Mouse (Mus musculus) G1E (cell line): ENCODE results near the gene Cd24a. TPM values are rescaled to one million over a fixed set of nuclear protein-coding genes. Genes with fewer than 3 reads are reported as not detected.

ENCODE experiments used
- ATAC-seq: 2 replicates; pipeline ENCODE4 v1.8.0; 2016; ENCODE audit warnings: mild to moderate bottlenecking; ENCODE audit not compliant: insufficient number of reproducible peaks, poor library complexity, low FRiP score, severe bottlenecking; ENCODE audit errors: extremely low read depth
- DNase-seq: peaks from one replicate; pipeline ENCODE4 v3.0.0; 2012; ENCODE audit warnings: low spot score
- H3K27me3 ChIP-seq: 2 replicates; pipeline ENCODE4 v1.6.1; 2012; ENCODE audit warnings: mild to moderate bottlenecking, low read length, inconsistent platforms; ENCODE audit not compliant: insufficient read depth
- H3K36me3 ChIP-seq: replicated peaks from 2 replicates; pipeline ENCODE3; 2012; ENCODE audit warnings: mild to moderate bottlenecking, inconsistent platforms
- H3K4me1 ChIP-seq: 2 replicates; pipeline ENCODE4 v1.6.1; 2012; ENCODE audit warnings: low read depth, low read length, inconsistent platforms, mixed read lengths; ENCODE audit not compliant: insufficient read depth
- H3K4me3 ChIP-seq: 2 replicates; pipeline ENCODE4 v1.5.1; 2012; ENCODE audit warnings: low read depth, mild to moderate bottlenecking, inconsistent platforms, low read length, moderate library complexity, mixed read lengths
- H3K9me3 ChIP-seq: replicated peaks from 2 replicates; pipeline ENCODE4 v1.6.1; 2012; ENCODE audit warnings: inconsistent platforms
- CTCF ChIP-seq: IDR thresholded peaks from 2 replicates; pipeline ENCODE4 v1.5.1; 2012; ENCODE audit warnings: low read depth, low read length, inconsistent platforms, mixed read lengths
- GATA1 ChIP-seq: IDR thresholded peaks from 2 replicates; pipeline ENCODE4 v1.6.1; 2012; ENCODE audit warnings: borderline replicate concordance, low read length, inconsistent platforms, mixed read lengths
- GATA2 ChIP-seq: IDR thresholded peaks from 2 replicates; pipeline ENCODE4 v1.6.1; 2012; ENCODE audit warnings: low read depth, low read length, inconsistent platforms, borderline replicate concordance
- POLR2AphosphoS5 ChIP-seq: IDR thresholded peaks from 2 replicates; pipeline ENCODE4 v1.6.1; 2012; ENCODE audit warnings: low read depth, low read length, inconsistent platforms; ENCODE audit not compliant: insufficient replicate concordance
- TAL1 ChIP-seq: conservative IDR thresholded peaks from 2 replicates; pipeline ENCODE4 v1.6.1; 2012; ENCODE audit warnings: low read depth, low read length, inconsistent platforms, mixed read lengths
- polyA plus RNA-seq: library from polyadenylated mRNA; stranded (reverse); fragments of >175 nt; gene quantifications from 2 replicates; pipeline ENCODE4 v1.2.3, GENCODE M21; 2012
- total RNA-seq, 2 experiments: library from RNA; stranded (forward) in 1 of 2; stranded (reverse) in 1 of 2; fragments of 200-1000 nt in 1 of 2; fragments of >200 nt in 1 of 2; fragmentation: Nextera tagmentation in 1 of 2; gene quantifications; 2 replicates each; pipeline ENCODE4 v1.2.3; 2014 to 2017

The Cd24a gene
- total and polyA plus RNA-seq, 3 experiments, result 260 to 1,184 (median 1,162) TPM

GRCm38 (mm10) chr10:43593182-43593581 lies 15.1 kb downstream of the Cd24a start:
- no peaks in the 10 kb centered on the region for H3K36me3 ChIP-seq
- no peak for ATAC-seq

GRCm38 (mm10) chr10:43594187-43594586 lies 16.1 kb downstream of the Cd24a start:
- Histone ChIP-seq H3K27me3 (no peaks in the 10 kb centered on the region), H3K36me3 (no peaks in the 10 kb centered on the region), H3K4me3 (no peak overlapping the region), H3K4me1 (peaks cover 40% of the 10 kb centered on the region), H3K9me3 (no peaks in the 10 kb centered on the region)
- ATAC-seq, result no peak
- no peak for DNase-seq
- no peak for TF ChIP-seq CTCF

More at GRCm38 (mm10) chr10:43593182-43593581, 15.1 kb downstream of the Cd24a start:
- DNase-seq, result no peak
- no peak overlapping the region for H3K4me3 ChIP-seq
- H3K9me3 ChIP-seq, result no peaks in the 10 kb centered on the region
- H3K4me1 ChIP-seq, result peaks cover 45% of the 10 kb centered on the region
- H3K27me3 ChIP-seq, result no peaks in the 10 kb centered on the region
- TF ChIP-seq GATA2, result no peak
- TF ChIP-seq POLR2AphosphoS5, result no peak
- no peak for TF ChIP-seq CTCF
- no peak for TF ChIP-seq GATA1
- no peak for TF ChIP-seq TAL1

GRCm38 (mm10) chr10:43594894-43595293 lies 16.8 kb downstream of the Cd24a start:
- ATAC-seq (no peak), DNase-seq (no peak)
- Histone ChIP-seq H3K9me3 (no peaks in the 10 kb centered on the region), H3K27me3 (no peaks in the 10 kb centered on the region), H3K4me3 (no peak overlapping the region), H3K4me1 (peaks cover 37% of the 10 kb centered on the region), H3K36me3 (no peaks in the 10 kb centered on the region)
- TF ChIP-seq GATA1 (no peak), CTCF (no peak), TAL1 (no peak), GATA2 (no peak), POLR2AphosphoS5 (no peak)

DNA sequence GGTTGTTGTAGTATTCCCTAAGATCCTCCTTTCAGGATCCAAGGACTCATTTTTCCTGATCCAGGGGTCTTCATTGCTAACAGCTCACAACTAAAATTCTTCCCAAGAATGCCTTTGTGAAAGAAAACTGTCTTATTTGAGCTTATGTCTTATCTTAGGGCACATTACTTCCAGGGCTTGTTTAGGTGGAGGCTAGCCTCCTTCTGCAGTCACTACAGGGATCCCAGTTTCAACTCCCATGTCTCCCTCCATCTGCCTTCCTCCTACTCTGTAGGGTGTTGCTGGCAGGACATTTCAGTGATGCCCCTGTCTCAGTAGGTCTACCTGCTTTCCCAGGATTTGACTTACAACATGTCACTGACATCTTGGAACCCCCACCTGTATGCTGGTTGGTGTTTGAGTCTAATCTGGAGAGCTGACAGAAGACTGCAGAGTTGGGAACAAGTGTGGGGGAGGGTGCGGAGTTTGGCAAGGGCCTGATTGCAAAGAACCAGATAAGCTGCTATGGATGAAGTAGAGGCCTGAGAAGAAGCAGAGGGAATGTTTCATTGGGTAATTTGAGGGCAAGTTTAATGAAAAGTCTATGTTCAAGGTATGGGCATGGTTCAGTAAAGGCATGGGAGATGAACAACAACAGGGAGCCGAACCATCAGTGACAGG lies 20.1 kb downstream of the Cd24a start:
- no peak overlapping the region for H3K4me3 ChIP-seq
- H3K27me3 ChIP-seq, result no peaks in the 10 kb centered on the region
- peaks cover 25% of the 10 kb centered on the region for H3K4me1 ChIP-seq
- no peaks in the 10 kb centered on the region for H3K9me3 ChIP-seq
- ATAC-seq (no peak), DNase-seq (no peak)
- no peak for TF ChIP-seq CTCF
- TF ChIP-seq GATA1, result no peak
- no peak for TF ChIP-seq POLR2AphosphoS5
- no peak for TF ChIP-seq GATA2
- TF ChIP-seq TAL1, result no peak
- H3K36me3 ChIP-seq, result no peaks in the 10 kb centered on the region

DNA sequence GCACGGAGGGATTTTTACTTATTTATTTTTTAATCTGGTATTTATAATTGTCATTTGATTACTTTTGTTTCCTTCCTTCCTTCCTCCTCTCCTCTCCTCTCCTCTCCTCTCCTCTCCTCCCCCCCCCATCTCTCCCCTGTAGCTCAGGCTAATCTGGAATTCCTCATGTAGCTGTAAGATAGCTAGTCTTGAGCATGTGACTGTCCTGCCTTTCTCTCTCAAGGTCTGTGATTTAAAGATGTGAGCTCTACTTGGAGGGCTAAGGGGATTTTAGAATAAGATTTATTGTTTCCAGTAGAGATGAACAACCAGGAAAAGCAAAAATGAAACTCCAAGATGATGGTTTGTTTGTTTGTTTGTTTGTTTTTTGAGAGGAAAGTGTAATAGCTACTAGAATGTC lies 23.0 kb downstream of the Cd24a start:
- Histone ChIP-seq H3K36me3 (no peaks in the 10 kb centered on the region), H3K27me3 (no peaks in the 10 kb centered on the region), H3K4me1 (peaks cover 17% of the 10 kb centered on the region), H3K9me3 (no peaks in the 10 kb centered on the region), H3K4me3 (no peak overlapping the region)
- TF ChIP-seq GATA1 (no peak), GATA2 (no peak), POLR2AphosphoS5 (no peak), CTCF (no peak), TAL1 (no peak)
- DNase-seq (no peak), ATAC-seq (no peak)

GRCm38 (mm10) chr10:43601511-43602396 lies 23.7 kb downstream of the Cd24a start:
- H3K9me3 ChIP-seq, result no peaks in the 10 kb centered on the region
- H3K27me3 ChIP-seq, result no peaks in the 10 kb centered on the region
- ATAC-seq (no peak), DNase-seq (no peak)
- H3K36me3 ChIP-seq, result no peaks in the 10 kb centered on the region
- TF ChIP-seq CTCF, result no peak
- no peak for TF ChIP-seq POLR2AphosphoS5
- TF ChIP-seq GATA2, result no peak
- no peak for TF ChIP-seq GATA1
- TF ChIP-seq TAL1, result no peak
- no peak overlapping the region for H3K4me3 ChIP-seq
- H3K4me1 ChIP-seq, result peaks cover 22% of the 10 kb centered on the region
